Mouse (Mus musculus): Measurements from ENCODE around the gene Klkb1. TPM values are rescaled to one million over a fixed set of nuclear protein-coding genes. Genes with fewer than 3 reads are reported as not detected.

Gene Klkb1
- polyA plus RNA-seq, 2 experiments = 4.3 to 6.0 TPM

GRCm38 (mm10) chr8:45266993-45267392 lies 27.7 kb downstream of the Klkb1 start:
- TF ChIP-seq EP300 (IDR thresholded peaks at IDR 0.05; ENCODE audit: low read depth) (no peak), CTCF (IDR thresholded peaks at IDR 0.05; ENCODE audit: low read depth) (no peak)

GRCm38 (mm10) chr8:45264918-45265317 lies 29.7 kb downstream of the Klkb1 start:
- Histone ChIP-seq H3K4me3 (ENCODE audit: insufficient read depth in 1 of 2, low read depth in 2 of 2, low read length in 2 of 2) (no peak overlapping the region), H3K9ac (replicated peaks) (no peak overlapping the region), H3K27me3 (ENCODE audit: control insufficient read depth, insufficient read depth, low read length) (no peaks in the 10 kb centered on the region), H3K27ac (no peak overlapping the region), H3K36me3 (replicated peaks; ENCODE audit: control insufficient read depth, insufficient read depth, low read depth) (no peaks in the 10 kb centered on the region), H3K4me2 (ENCODE audit: low read depth) (no peak overlapping the region), H3K4me1 (replicated peaks; ENCODE audit: control insufficient read depth in 2 of 2, insufficient read depth in 2 of 2, low read length in 1 of 2) (peaks cover 0 to 5% of the 10 kb centered on the region in 2 experiments; a peak in 1 of 4 replicates), H3K9me3 (ENCODE audit: control insufficient read depth, low read length) (no peaks in the 10 kb centered on the region)
- DNase-seq (ENCODE audit: low read depth in 3 of 3, low spot score in 3 of 3) = peak in 1 of 3 experiments; percentile 27
- 38% methylated on average over 4 of the region's 4 CpGs for WGBS (ENCODE audit: insufficient replicate concordance)
- ATAC-seq (ENCODE audit: insufficient read depth) = peak; percentile 74
- no peak for TF ChIP-seq EP300 (IDR thresholded peaks at IDR 0.05; ENCODE audit: low read depth)
- no peak for TF ChIP-seq CTCF (IDR thresholded peaks at IDR 0.05; ENCODE audit: low read depth)

More at GRCm38 (mm10) chr8:45266993-45267392, 27.7 kb downstream of the Klkb1 start:
- Histone ChIP-seq H3K4me3 (ENCODE audit: insufficient read depth in 1 of 2, low read depth in 2 of 2, low read length in 2 of 2) (no peak overlapping the region), H3K9me3 (ENCODE audit: control insufficient read depth, low read length) (no peaks in the 10 kb centered on the region), H3K4me2 (ENCODE audit: low read depth) (no peak overlapping the region), H3K27ac (no peak overlapping the region), H3K36me3 (replicated peaks; ENCODE audit: control insufficient read depth, insufficient read depth, low read depth) (no peaks in the 10 kb centered on the region), H3K9ac (replicated peaks) (no peak overlapping the region), H3K27me3 (ENCODE audit: control insufficient read depth, insufficient read depth, low read length) (no peaks in the 10 kb centered on the region), H3K4me1 (replicated peaks; ENCODE audit: control insufficient read depth in 2 of 2, insufficient read depth in 2 of 2, low read length in 1 of 2) (peaks cover 0 to 5% of the 10 kb centered on the region in 2 experiments; a peak in 1 of 4 replicates)
- DNase-seq (ENCODE audit: low read depth in 3 of 3, low spot score in 3 of 3) = no peak
- WGBS (ENCODE audit: insufficient replicate concordance) = 65% methylated on average over 8 of the region's 8 CpGs
- ATAC-seq (ENCODE audit: insufficient read depth) = no peak

GRCm38 (mm10) chr8:45262851-45263250 lies 31.8 kb downstream of the Klkb1 start:
- H3K4me2 ChIP-seq (ENCODE audit: low read depth) = no peak overlapping the region
- peaks cover 0 to 2% of the 10 kb centered on the region in 2 experiments; a peak in 1 of 4 replicates for H3K4me1 ChIP-seq (replicated peaks; ENCODE audit: control insufficient read depth in 2 of 2, insufficient read depth in 2 of 2, low read length in 1 of 2)
- no peak overlapping the region for H3K9ac ChIP-seq (replicated peaks)
- no peaks in the 10 kb centered on the region for H3K36me3 ChIP-seq (replicated peaks; ENCODE audit: control insufficient read depth, insufficient read depth, low read depth)
- H3K4me3 ChIP-seq (ENCODE audit: insufficient read depth in 1 of 2, low read depth in 2 of 2, low read length in 2 of 2) = no peak overlapping the region
- no peak for TF ChIP-seq CTCF (IDR thresholded peaks at IDR 0.05; ENCODE audit: low read depth)
- TF ChIP-seq EP300 (IDR thresholded peaks at IDR 0.05; ENCODE audit: low read depth) = no peak
- no peaks in the 10 kb centered on the region for H3K9me3 ChIP-seq (ENCODE audit: control insufficient read depth, low read length)
- ATAC-seq (ENCODE audit: insufficient read depth) = no peak
- H3K27me3 ChIP-seq (ENCODE audit: control insufficient read depth, insufficient read depth, low read length) = no peaks in the 10 kb centered on the region
- no peak overlapping the region for H3K27ac ChIP-seq
- no peak for DNase-seq (ENCODE audit: low read depth in 3 of 3, low spot score in 3 of 3)
- WGBS (ENCODE audit: insufficient replicate concordance) = 48% methylated on average over 3 of the region's 3 CpGs

GRCm38 (mm10) chr8:45261920-45262319 lies 32.7 kb downstream of the Klkb1 start, which contains the start of gene F11:
F11 (minus strand) TSS chr8:45262031.
- DNase-seq (ENCODE audit: low read depth in 3 of 3, low spot score in 3 of 3) (peak in 2 of 3 experiments; percentile 4 to 23), ATAC-seq (ENCODE audit: insufficient read depth) (peak; percentile 58; the same call in 1 of the 2 replicates)
- Histone ChIP-seq H3K9ac (replicated peaks) (no peak within 1 kb of the TSS), H3K36me3 (replicated peaks; ENCODE audit: control insufficient read depth, insufficient read depth, low read depth) (no peaks in the 10 kb centered on the region), H3K4me2 (ENCODE audit: low read depth) (peak within 1 kb of the TSS; percentile 31), H3K4me1 (replicated peaks; ENCODE audit: control insufficient read depth in 2 of 2, insufficient read depth in 2 of 2, low read length in 1 of 2) (peaks cover 0 to 2% of the 10 kb centered on the region in 2 experiments; a peak in 1 of 4 replicates), H3K9me3 (ENCODE audit: control insufficient read depth, low read length) (no peaks in the 10 kb centered on the region), H3K27me3 (ENCODE audit: control insufficient read depth, insufficient read depth, low read length) (no peaks in the 10 kb centered on the region), H3K4me3 (ENCODE audit: insufficient read depth in 1 of 2, low read depth in 2 of 2, low read length in 2 of 2) (peak within 1 kb of the TSS; percentile 3 to 13; a peak in 3 of 4 replicates), H3K27ac (no peak within 1 kb of the TSS)
- TF ChIP-seq EP300 (IDR thresholded peaks at IDR 0.05; ENCODE audit: low read depth) (no peak), CTCF (IDR thresholded peaks at IDR 0.05; ENCODE audit: low read depth) (no peak)
- 63% methylated on average over 10 of the region's 10 CpGs for WGBS (ENCODE audit: insufficient replicate concordance)

- H3K36me3 ChIP-seq (replicated peaks; ENCODE audit: control insufficient read depth, insufficient read depth, low read depth) = no peaks in the 10 kb centered on the region
- H3K27me3 ChIP-seq (ENCODE audit: control insufficient read depth, insufficient read depth, low read length) = no peaks in the 10 kb centered on the region
- H3K27ac ChIP-seq = no peak overlapping the region
- TF ChIP-seq CTCF (IDR thresholded peaks at IDR 0.05; ENCODE audit: low read depth) (no peak), EP300 (IDR thresholded peaks at IDR 0.05; ENCODE audit: low read depth) (no peak)
- no peak for DNase-seq (ENCODE audit: low read depth in 3 of 3, low spot score in 3 of 3)
- H3K4me2 ChIP-seq (ENCODE audit: low read depth) = no peak overlapping the region
- no peak overlapping the region for H3K9ac ChIP-seq (replicated peaks)
- no peak overlapping the region for H3K4me3 ChIP-seq (ENCODE audit: insufficient read depth in 1 of 2, low read depth in 2 of 2, low read length in 2 of 2)
- H3K9me3 ChIP-seq (ENCODE audit: control insufficient read depth, low read length) = no peaks in the 10 kb centered on the region
- no peak for ATAC-seq (ENCODE audit: insufficient read depth)
- no peaks in the 10 kb centered on the region; a peak in 1 of 4 replicates for H3K4me1 ChIP-seq (replicated peaks; ENCODE audit: control insufficient read depth in 2 of 2, insufficient read depth in 2 of 2, low read length in 1 of 2)
- 68% methylated on average over 8 of the region's 8 CpGs for WGBS (ENCODE audit: insufficient replicate concordance)
Observed at GRCm38 (mm10) chr8:45258421-45258820, 36.2 kb downstream of the Klkb1 start.
